Mouse (Mus musculus) stomach, embryonic 16.5 days (tissue): Measurements from ENCODE around the gene Adamtsl1. TPM values are rescaled to one million over a fixed set of nuclear protein-coding genes. Genes with fewer than 3 reads are reported as not detected.

Experiments
- ATAC-seq: fragments of 200-750 bp; cut with Nextera tagmentation; 2 replicates; pipeline ENCODE4 v1.8.0; 2017; ENCODE audit warnings: moderate number of reproducible peaks, moderate TSS enrichment; ENCODE audit not compliant: insufficient read depth, low FRiP score
- H3K27ac ChIP-seq: fragments of 300-500 bp; sonication (generic); 2 replicates; pipeline ENCODE4 v1.5.1; 2014; ENCODE audit warnings: low read length
- H3K27me3 ChIP-seq: fragments of 300-500 bp; sonication (generic); 2 replicates; pipeline ENCODE4 v1.6.1; 2014; ENCODE audit warnings: low read length, control low read depth, mixed read lengths; ENCODE audit not compliant: control insufficient read depth, insufficient read depth
- H3K36me3 ChIP-seq: fragments of 300-500 bp; sonication (generic); 2 replicates; pipeline ENCODE4 v1.6.1; 2014; ENCODE audit warnings: low read length; ENCODE audit not compliant: control insufficient read depth, insufficient read depth
- H3K4me1 ChIP-seq: fragments of 300-500 bp; sonication (generic); 2 replicates; pipeline ENCODE4 v1.6.1; 2014; ENCODE audit warnings: low read length, control low read depth, mixed read lengths; ENCODE audit not compliant: control insufficient read depth, insufficient read depth
- H3K4me2 ChIP-seq: fragments of 300-500 bp; sonication (generic); 2 replicates; pipeline ENCODE4 v1.6.1; 2014; ENCODE audit warnings: low read depth, low read length, mixed read lengths
- H3K4me3 ChIP-seq: fragments of 300-500 bp; sonication (generic); replicated peaks from 2 replicates; pipeline ENCODE4 v1.5.1; 2014; ENCODE audit warnings: mild to moderate bottlenecking, low read length
- H3K9ac ChIP-seq: fragments of 300-500 bp; sonication (generic); 2 replicates; pipeline ENCODE4 v1.6.1; 2014; ENCODE audit warnings: low read length
- H3K9me3 ChIP-seq: fragments of 300-500 bp; sonication (generic); replicated peaks from 2 replicates; pipeline ENCODE4 v1.6.1; 2016; ENCODE audit warnings: low read length, control low read depth; ENCODE audit not compliant: control insufficient read depth
- WGBS: fragments of 180-500 bp; shearing (Covaris S2); extraction: QIAGEN DNeasy Blood & Tissue Kit; methylation state at CpG from one replicate; pipeline ENCODE4 v1.1.7; 2014; 5-methylcytosine and 5-hydroxymethylcytosine counted together
- polyA plus RNA-seq: library from polyadenylated mRNA; unstranded; fragments of >200 nt; fragmentation: Nextera tagmentation; extraction: Ambion mirVana; gene quantifications from 2 replicates; pipeline ENCODE4 v1.2.1, GENCODE M21; 2015

Gene Adamtsl1
- polyA plus RNA-seq, 1 experiment from 2014 or later, result 22.0 TPM

DNA sequence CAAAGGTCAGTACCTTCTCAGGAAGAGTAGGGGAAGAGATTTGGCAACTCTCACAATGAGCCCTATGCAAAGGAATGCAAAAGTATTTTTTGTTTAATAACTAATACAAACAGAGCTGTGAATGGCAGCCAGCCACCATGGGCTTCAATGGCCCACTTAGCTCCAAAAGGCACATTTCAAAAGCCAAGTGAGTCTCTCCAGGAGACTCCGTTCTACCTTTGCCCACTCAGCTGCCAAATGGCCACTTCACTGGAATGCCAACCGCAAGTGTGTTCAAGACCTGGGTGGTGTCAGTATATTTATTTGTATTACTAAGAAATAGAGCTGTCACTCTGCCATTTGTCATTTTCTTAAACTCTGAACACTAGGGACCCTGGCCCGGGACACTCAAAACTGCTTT lies 800.5 kb downstream of the Adamtsl1 start:
- 50% methylated on average over 3 of the region's 3 CpGs for WGBS
- no peaks in the 10 kb centered on the region for H3K27me3 ChIP-seq
- no peaks in the 10 kb centered on the region for H3K36me3 ChIP-seq
- H3K4me1 ChIP-seq, result no peaks in the 10 kb centered on the region; the same call in 1 of the 2 replicates
- no peaks in the 10 kb centered on the region for H3K9me3 ChIP-seq
- no peak overlapping the region for H3K4me2 ChIP-seq
- ATAC-seq, result no peak
- H3K27ac ChIP-seq, result peak overlapping the region; percentile 10; the same call in 1 of the 2 replicates
- no peak overlapping the region for H3K4me3 ChIP-seq
- no peak overlapping the region for H3K9ac ChIP-seq

GRCm38 (mm10) chr4:86315122-86315521 lies 801.1 kb downstream of the Adamtsl1 start:
- Histone ChIP-seq H3K27me3 (no peaks in the 10 kb centered on the region), H3K9ac (no peak overlapping the region), H3K4me2 (no peak overlapping the region), H3K27ac (no peak overlapping the region), H3K4me1 (no peaks in the 10 kb centered on the region; the same call in 1 of the 2 replicates), H3K36me3 (no peaks in the 10 kb centered on the region), H3K4me3 (no peak overlapping the region), H3K9me3 (no peaks in the 10 kb centered on the region)
- 71% methylated on average over 4 of the region's 4 CpGs for WGBS
- ATAC-seq, result peak; percentile 12; the same call in 1 of the 2 replicates

- H3K4me3 ChIP-seq, result no peak overlapping the region
- H3K27ac ChIP-seq, result no peak overlapping the region; the same call in 1 of the 2 replicates
- peaks cover 2% of the 10 kb centered on the region for H3K4me1 ChIP-seq
- H3K9ac ChIP-seq, result no peak overlapping the region
- H3K27me3 ChIP-seq, result no peaks in the 10 kb centered on the region
- peak; percentile 44; the same call in 1 of the 2 replicates for ATAC-seq
- no peaks in the 10 kb centered on the region for H3K36me3 ChIP-seq
- no peaks in the 10 kb centered on the region for H3K9me3 ChIP-seq
- no peak overlapping the region for H3K4me2 ChIP-seq
- 55% methylated on average over 3 of the region's 3 CpGs for WGBS
These were observed 804.1 kb downstream of the Adamtsl1 start for GRCm38 (mm10) chr4:86317916-86318542.

DNA sequence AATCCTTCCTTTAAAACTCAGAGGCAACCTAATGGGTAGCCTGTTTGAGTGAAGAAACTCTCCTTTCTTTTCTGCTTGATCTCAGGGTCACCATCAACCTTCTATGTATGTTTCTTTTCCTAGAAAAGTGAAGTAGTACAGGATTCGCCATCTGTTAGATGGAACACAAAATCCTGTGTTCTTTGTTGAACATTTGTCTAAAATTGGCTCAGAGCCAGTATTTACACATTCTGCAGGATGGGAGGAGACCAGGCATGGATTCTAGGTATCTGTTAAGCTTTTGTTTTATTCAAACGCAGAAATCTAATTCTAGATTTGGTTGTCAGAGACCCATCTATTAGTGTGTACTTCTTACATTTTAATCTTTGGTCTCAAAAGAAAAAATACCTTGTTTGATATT lies 811.4 kb downstream of the Adamtsl1 start:
- H3K4me2 ChIP-seq, result no peak overlapping the region
- H3K27me3 ChIP-seq, result no peaks in the 10 kb centered on the region
- no peaks in the 10 kb centered on the region for H3K36me3 ChIP-seq
- H3K4me1 ChIP-seq, result peaks cover 12% of the 10 kb centered on the region
- peak overlapping the region; percentile 67 for H3K27ac ChIP-seq
- no peaks in the 10 kb centered on the region for H3K9me3 ChIP-seq
- H3K9ac ChIP-seq, result no peak overlapping the region
- no peak for ATAC-seq
- no peak overlapping the region for H3K4me3 ChIP-seq
- WGBS, result 12% methylated on average over 2 of the region's 2 CpGs

GRCm38 (mm10) chr4:86326003-86326402 lies 812.0 kb downstream of the Adamtsl1 start:
- Histone ChIP-seq H3K27ac (peak overlapping the region; percentile 40; the same call in 1 of the 2 replicates), H3K27me3 (no peaks in the 10 kb centered on the region), H3K4me2 (no peak overlapping the region), H3K36me3 (no peaks in the 10 kb centered on the region), H3K4me3 (no peak overlapping the region), H3K4me1 (peaks cover 12% of the 10 kb centered on the region), H3K9ac (no peak overlapping the region), H3K9me3 (no peaks in the 10 kb centered on the region)
- ATAC-seq, result no peak
- 58% methylated on average over 5 of the region's 5 CpGs for WGBS

DNA sequence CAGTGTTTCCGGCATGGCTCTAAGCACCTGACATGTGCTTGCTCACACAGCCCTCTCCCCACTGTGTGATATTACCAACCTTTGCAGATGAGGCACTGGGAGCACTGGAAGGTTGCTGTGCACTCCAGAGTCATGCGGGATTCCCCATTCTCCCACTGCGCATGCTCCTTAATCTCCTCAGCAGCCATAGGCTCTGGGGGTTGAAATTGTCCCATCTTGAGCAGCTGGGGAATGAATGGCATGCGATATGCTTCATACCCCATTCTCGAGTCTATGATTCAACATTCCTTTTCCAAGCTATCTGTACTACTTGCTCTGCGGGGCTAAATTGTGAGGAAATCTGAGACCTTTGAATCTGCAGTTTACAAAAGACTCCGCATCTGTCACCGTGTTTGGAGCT lies 812.7 kb downstream of the Adamtsl1 start:
- no peak overlapping the region for H3K27ac ChIP-seq
- H3K4me1 ChIP-seq, result peaks cover 12% of the 10 kb centered on the region
- no peaks in the 10 kb centered on the region for H3K27me3 ChIP-seq
- H3K9me3 ChIP-seq, result no peaks in the 10 kb centered on the region
- H3K9ac ChIP-seq, result no peak overlapping the region
- no peak overlapping the region for H3K4me3 ChIP-seq
- 56% methylated on average over 8 of the region's 8 CpGs for WGBS
- H3K4me2 ChIP-seq, result no peak overlapping the region
- H3K36me3 ChIP-seq, result no peaks in the 10 kb centered on the region
- ATAC-seq, result no peak

- no peak overlapping the region for H3K9ac ChIP-seq
- H3K36me3 ChIP-seq, result no peaks in the 10 kb centered on the region
- no peak overlapping the region for H3K4me3 ChIP-seq
- no peak overlapping the region for H3K4me2 ChIP-seq
- H3K27me3 ChIP-seq, result no peaks in the 10 kb centered on the region
- H3K4me1 ChIP-seq, result peaks cover 7% of the 10 kb centered on the region
- H3K27ac ChIP-seq, result no peak overlapping the region
- WGBS, result 96% methylated on average over 1 of the region's 1 CpGs
- no peak for ATAC-seq
- H3K9me3 ChIP-seq, result no peaks in the 10 kb centered on the region
These were observed 815.5 kb downstream of the Adamtsl1 start for GRCm38 (mm10) chr4:86329481-86329880.

- Histone ChIP-seq H3K27me3 (no peaks in the 10 kb centered on the region), H3K27ac (peak overlapping the region; percentile 50; the same call in 1 of the 2 replicates), H3K9ac (no peak overlapping the region), H3K9me3 (no peaks in the 10 kb centered on the region), H3K4me3 (no peak overlapping the region), H3K4me2 (no peak overlapping the region), H3K4me1 (0 out of 2 replicates have a peak, but pooled peaks cover 6% of the 10 kb centered on the region), H3K36me3 (no peaks in the 10 kb centered on the region)
- peak; percentile 73 for ATAC-seq
- 26% methylated on average over 10 of the region's 10 CpGs for WGBS
These were observed 822.0 kb downstream of the Adamtsl1 start for GRCm38 (mm10) chr4:86335861-86336415.

- Histone ChIP-seq H3K9ac (no peak overlapping the region), H3K9me3 (no peaks in the 10 kb centered on the region), H3K4me2 (no peak overlapping the region), H3K27ac (peak overlapping the region; percentile 47), H3K4me1 (0 out of 2 replicates have a peak, but pooled peaks cover 6% of the 10 kb centered on the region), H3K27me3 (no peaks in the 10 kb centered on the region), H3K36me3 (no peaks in the 10 kb centered on the region), H3K4me3 (no peak overlapping the region)
- ATAC-seq, result peak; percentile 46; the same call in 1 of the 2 replicates
- WGBS, result 37% methylated on average over 6 of the region's 6 CpGs
These were observed 823.3 kb downstream of the Adamtsl1 start for GRCm38 (mm10) chr4:86337216-86337765.
